Mouse (Mus musculus): Measurements from ENCODE around the gene Mroh2a. TPM values are rescaled to one million over a fixed set of nuclear protein-coding genes. Genes with fewer than 3 reads are reported as not detected.

Gene Mroh2a
- total RNA-seq, 1 experiment from 2014 or later: 0.05 TPM

- ATAC-seq (replicated peaks in 1 of 2; ENCODE audit: insufficient read depth in 1 of 2, low FRiP score in 2 of 2, low TSS enrichment in 1 of 2, low read depth in 1 of 2, poor library complexity in 2 of 2, severe bottlenecking in 2 of 2): no peak
Observed at GRCm38 (mm10) chr1:88262961-88263360, 36.2 kb downstream of the Mroh2a start.

DNA sequence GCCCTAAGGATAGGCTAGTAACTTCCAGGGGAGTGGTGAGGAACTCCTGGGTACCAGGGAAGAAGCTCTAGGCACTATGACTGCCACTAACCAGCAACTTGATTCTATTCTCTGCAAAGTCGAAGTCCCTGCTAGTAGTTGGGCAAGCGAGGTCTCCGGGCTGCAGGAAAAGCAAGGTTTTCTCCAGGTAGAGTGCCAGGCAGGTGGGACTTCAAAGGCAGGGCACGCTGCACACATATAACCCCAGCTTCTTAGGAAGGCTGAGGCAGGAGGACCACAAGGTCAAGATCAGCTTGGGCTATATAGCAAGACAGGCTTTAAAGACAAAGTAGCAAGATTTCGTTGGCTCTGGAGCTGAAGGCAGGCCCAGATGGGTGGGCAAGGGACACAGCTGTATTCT is 37.0 kb downstream of the Mroh2a start:
- no peak for ATAC-seq (replicated peaks in 1 of 2; ENCODE audit: insufficient read depth in 1 of 2, low FRiP score in 2 of 2, low TSS enrichment in 1 of 2, low read depth in 1 of 2, poor library complexity in 2 of 2, severe bottlenecking in 2 of 2)

DNA sequence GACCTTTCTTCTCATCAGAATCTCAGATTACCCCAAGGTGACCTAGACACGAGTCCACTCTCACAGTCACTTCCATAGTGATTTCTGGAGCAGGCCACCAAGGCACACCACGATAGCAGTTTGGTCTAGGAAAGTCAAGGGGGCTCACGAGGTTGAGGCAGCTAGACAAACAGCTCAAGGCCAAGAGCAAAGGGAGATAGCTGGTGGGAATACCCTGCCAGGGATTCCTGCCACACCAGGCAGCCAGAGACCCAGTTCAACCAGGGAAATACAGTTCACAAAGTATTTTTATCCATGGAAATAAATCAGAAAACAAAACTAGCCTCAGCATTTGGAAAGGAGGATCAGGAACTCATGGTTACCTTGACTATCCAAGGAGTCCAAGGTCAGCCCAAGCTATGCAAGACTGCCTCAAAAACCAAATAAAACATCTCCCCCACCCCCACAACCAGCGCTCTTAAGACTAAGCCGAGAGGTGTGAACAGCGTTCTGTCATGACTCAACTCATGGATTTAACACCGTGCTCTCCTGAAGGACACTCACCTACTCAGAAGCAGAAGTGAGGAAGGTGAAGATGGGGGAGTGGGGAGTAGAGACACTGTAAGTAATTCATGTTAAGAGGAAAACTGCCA is 37.6 kb downstream of the Mroh2a start:
- no peak for ATAC-seq (replicated peaks in 1 of 2; ENCODE audit: insufficient read depth in 1 of 2, low FRiP score in 2 of 2, low TSS enrichment in 1 of 2, low read depth in 1 of 2, poor library complexity in 2 of 2, severe bottlenecking in 2 of 2)

- ATAC-seq (replicated peaks in 1 of 2; ENCODE audit: insufficient read depth in 1 of 2, low FRiP score in 2 of 2, low TSS enrichment in 1 of 2, low read depth in 1 of 2, poor library complexity in 2 of 2, severe bottlenecking in 2 of 2): no peak
Observed at GRCm38 (mm10) chr1:88264869-88265240, 38.1 kb downstream of the Mroh2a start.

DNA sequence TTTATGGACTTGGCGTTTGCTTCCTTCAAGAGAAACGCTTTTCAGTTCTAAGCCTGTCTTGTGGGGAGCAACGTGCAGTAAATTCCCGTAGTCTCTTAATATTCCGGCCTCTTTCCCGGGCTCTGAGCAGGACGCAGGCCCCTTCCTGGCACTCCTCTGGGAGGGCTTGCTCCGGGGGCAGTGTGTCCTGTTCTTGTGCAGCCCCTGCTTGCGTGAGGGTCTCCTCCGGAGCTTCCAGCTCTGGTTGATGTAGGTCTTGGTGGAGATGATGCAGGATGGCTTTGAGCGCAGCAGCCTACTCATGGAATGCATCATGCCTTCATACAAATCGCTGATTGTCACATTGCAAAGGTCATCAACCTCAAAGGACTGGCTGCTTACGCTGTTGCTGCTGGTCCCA is 39.3 kb downstream of the Mroh2a start:
- no peak for ATAC-seq (replicated peaks in 1 of 2; ENCODE audit: insufficient read depth in 1 of 2, low FRiP score in 2 of 2, low TSS enrichment in 1 of 2, low read depth in 1 of 2, poor library complexity in 2 of 2, severe bottlenecking in 2 of 2)

- ATAC-seq (replicated peaks in 1 of 2; ENCODE audit: insufficient read depth in 1 of 2, low FRiP score in 2 of 2, low TSS enrichment in 1 of 2, low read depth in 1 of 2, poor library complexity in 2 of 2, severe bottlenecking in 2 of 2): no peak
Observed at GRCm38 (mm10) chr1:88267489-88267888, 40.7 kb downstream of the Mroh2a start.

- ATAC-seq (replicated peaks in 1 of 2; ENCODE audit: insufficient read depth in 1 of 2, low FRiP score in 2 of 2, low TSS enrichment in 1 of 2, low read depth in 1 of 2, poor library complexity in 2 of 2, severe bottlenecking in 2 of 2): no peak
Observed at GRCm38 (mm10) chr1:88268070-88268469, 41.3 kb downstream of the Mroh2a start.

DNA sequence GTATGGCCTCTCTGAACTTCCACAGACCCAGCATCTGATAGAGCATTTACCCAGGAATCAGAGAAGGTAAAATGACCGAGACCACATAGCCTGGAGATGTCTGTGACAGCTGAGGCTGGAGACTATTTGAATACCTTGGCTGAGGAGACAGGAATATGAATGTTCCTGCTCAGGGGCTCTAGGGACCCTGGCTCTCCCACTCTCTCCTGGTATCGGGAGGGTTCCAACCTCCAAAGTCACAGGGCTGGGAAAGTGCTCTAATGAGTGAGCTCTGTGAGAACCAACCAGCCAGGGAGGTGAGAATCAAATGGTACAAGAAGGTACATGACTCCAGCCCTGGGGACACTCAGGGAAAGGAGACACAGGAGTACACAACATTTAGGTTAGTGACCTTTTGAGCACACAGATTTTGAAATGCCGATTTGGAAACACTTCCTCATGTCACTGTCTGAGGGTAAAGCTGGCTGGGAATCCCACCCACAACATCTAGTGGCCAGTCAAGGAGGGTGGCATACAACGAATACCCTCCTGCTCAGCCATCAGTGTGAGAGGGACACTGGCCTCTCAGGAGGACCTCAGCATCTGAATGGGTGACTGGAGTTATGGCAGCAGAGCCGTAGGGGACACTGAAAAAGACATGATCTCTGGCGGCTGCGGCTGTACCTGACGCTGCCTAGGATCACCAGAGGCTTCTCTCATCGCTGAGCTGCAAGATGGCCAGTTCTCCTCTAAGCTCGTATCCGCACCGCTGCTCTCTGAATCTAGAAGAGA is 42.9 kb downstream of the Mroh2a start:
- ATAC-seq (replicated peaks in 1 of 2; ENCODE audit: insufficient read depth in 1 of 2, low FRiP score in 2 of 2, low TSS enrichment in 1 of 2, low read depth in 1 of 2, poor library complexity in 2 of 2, severe bottlenecking in 2 of 2): no peak

DNA sequence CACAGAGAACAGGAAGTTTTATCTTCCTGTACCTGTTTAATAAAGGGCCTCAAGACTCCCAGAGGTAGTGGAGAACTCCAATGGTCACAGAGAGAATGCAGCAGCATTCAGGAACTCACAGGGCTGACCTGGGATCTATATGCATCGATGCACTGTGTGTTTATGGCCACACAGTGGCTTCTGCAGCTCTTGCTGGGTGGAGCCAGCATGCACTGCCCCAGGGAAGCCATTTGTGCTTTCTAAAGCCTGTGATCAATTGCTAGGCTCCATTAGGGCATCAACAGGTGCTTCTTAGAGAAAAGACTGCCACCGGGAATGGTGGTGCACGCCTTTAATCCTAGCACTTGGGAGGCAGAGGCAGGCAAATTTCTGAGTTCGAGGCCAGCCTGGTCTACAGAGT is 46.1 kb downstream of the Mroh2a start:
- no peak for ATAC-seq (replicated peaks in 1 of 2; ENCODE audit: insufficient read depth in 1 of 2, low FRiP score in 2 of 2, low TSS enrichment in 1 of 2, low read depth in 1 of 2, poor library complexity in 2 of 2, severe bottlenecking in 2 of 2)

DNA sequence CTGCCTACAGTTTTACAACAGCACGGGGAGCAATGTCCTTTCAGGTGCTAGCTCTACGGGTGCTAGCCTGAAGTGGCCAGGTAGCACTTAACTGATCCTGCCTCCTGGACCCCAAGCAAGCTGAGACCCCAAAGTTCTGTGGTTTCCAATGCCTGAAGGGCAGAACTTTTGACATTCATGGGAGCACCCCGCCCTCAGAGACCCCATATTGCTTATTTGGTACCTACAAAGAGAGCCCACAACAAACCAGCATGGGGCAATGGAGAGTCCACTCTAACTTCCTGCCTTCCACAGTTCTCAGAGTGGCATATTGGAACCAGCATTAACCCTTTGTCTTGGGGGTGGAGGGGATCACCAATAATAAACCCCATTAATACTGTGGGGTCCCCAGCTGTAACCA is 46.5 kb downstream of the Mroh2a start:
- no peak for ATAC-seq (replicated peaks in 1 of 2; ENCODE audit: insufficient read depth in 1 of 2, low FRiP score in 2 of 2, low TSS enrichment in 1 of 2, low read depth in 1 of 2, poor library complexity in 2 of 2, severe bottlenecking in 2 of 2)

DNA sequence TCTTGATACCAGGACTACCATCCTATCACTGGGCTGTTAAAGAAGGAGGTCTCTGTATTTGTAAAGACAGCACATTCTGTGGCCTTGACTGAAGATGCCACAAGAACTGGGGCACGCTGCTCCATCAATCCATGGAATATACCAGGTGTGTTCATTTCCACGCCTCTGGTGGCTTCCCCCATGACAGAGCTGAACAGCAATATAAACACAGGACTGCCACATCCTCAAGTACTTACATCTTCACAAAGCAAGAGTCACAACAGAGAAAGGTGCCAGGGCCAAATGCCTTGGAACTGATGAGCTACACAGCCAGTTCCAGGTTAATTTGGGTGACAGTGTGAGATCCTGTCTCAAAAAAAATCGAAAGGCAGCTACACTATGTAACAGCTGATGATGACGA is 47.0 kb downstream of the Mroh2a start:
- no peak for ATAC-seq (replicated peaks in 1 of 2; ENCODE audit: insufficient read depth in 1 of 2, low FRiP score in 2 of 2, low TSS enrichment in 1 of 2, low read depth in 1 of 2, poor library complexity in 2 of 2, severe bottlenecking in 2 of 2)

GRCm38 (mm10) chr1:88274371-88275077 is 47.7 kb downstream of the Mroh2a start:
- ATAC-seq (replicated peaks in 1 of 2; ENCODE audit: insufficient read depth in 1 of 2, low FRiP score in 2 of 2, low TSS enrichment in 1 of 2, low read depth in 1 of 2, poor library complexity in 2 of 2, severe bottlenecking in 2 of 2): no peak

DNA sequence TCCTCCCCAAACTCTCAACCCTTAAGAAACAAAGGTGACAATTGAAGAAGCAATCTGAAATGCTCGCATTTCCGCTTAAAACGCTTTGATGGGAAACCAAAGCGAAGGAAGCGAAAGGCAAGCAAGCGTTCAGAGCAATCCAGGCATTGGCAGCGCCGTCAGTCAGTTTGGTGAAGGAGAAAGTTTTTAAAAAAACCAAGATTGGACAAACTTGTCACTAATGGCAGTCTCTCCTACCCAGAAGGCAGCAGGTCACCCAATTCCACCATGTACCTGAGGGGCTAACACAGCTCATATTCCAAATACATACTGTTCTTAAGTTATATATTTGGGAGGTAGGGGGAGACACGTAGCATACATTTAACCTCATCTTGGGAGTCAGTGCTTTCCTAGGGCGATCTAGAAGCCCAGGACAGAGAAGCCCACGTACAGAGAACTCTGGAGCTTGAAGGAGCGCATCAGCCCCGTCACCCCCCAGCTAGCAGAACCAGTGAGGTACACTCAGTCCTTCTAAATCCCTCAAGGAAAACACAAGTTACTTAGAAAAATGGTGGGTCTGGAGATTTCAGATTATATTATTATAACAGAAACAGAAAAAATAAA is 48.4 kb downstream of the Mroh2a start:
- no peak for ATAC-seq (replicated peaks in 1 of 2; ENCODE audit: insufficient read depth in 1 of 2, low FRiP score in 2 of 2, low TSS enrichment in 1 of 2, low read depth in 1 of 2, poor library complexity in 2 of 2, severe bottlenecking in 2 of 2)

GRCm38 (mm10) chr1:88275698-88276523 is 49.1 kb downstream of the Mroh2a start:
- no peak for ATAC-seq (replicated peaks in 1 of 2; ENCODE audit: insufficient read depth in 1 of 2, low FRiP score in 2 of 2, low TSS enrichment in 1 of 2, low read depth in 1 of 2, poor library complexity in 2 of 2, severe bottlenecking in 2 of 2)

DNA sequence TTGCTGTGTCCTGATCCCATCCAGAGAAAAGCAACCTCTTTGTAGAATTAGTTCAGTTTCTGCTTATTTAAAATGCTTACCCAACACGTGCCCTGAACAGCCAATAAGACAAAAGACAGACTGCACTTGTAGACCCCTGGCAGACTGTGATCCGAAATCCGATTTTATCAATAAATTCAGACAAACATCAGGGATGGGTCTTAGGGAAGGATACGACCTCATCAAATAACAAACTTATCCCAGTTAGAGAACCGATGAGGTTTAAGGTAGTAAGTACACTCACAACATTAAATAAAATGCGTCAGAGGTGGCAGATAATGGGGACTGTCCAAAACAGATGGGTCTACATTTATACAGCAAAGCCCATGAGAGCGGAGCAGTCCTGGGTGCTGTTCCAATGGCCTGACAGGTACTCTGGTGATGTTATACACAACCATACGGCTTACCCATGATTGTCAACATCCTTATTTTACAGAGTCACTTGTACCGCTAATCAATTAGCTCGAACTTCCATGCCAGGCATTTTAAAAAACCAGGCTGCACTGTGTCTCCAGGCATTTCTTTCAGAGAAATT is 49.8 kb downstream of the Mroh2a start:
- ATAC-seq (replicated peaks in 1 of 2; ENCODE audit: insufficient read depth in 1 of 2, low FRiP score in 2 of 2, low TSS enrichment in 1 of 2, low read depth in 1 of 2, poor library complexity in 2 of 2, severe bottlenecking in 2 of 2): peak; percentile 16 to 19; a peak in 3 of 4 replicates

GRCm38 (mm10) chr1:88277098-88277817 is 50.5 kb downstream of the Mroh2a start, which contains the start of the genes Hjurp and Trpm8:
Gene Hjurp (minus strand): TSS chr1:88277633.
Gene Trpm8 (plus strand): TSS chr1:88277661.
- ATAC-seq (replicated peaks in 1 of 2; ENCODE audit: insufficient read depth in 1 of 2, low FRiP score in 2 of 2, low TSS enrichment in 1 of 2, low read depth in 1 of 2, poor library complexity in 2 of 2, severe bottlenecking in 2 of 2): peak; percentile 81 to 87

Data from hematopoietic stem cell, adult 5-6 weeks (primary cell).